Mouse (Mus musculus) right cerebral cortex, adult 18-20 months (tissue): ENCODE results near the gene Sned1.

ENCODE experiments used
- DNase-seq: peaks from one replicate; pipeline ENCODE4 v3.0.0; 2022; ENCODE audit warnings: mixed read lengths

Sned1 gene

DNA sequence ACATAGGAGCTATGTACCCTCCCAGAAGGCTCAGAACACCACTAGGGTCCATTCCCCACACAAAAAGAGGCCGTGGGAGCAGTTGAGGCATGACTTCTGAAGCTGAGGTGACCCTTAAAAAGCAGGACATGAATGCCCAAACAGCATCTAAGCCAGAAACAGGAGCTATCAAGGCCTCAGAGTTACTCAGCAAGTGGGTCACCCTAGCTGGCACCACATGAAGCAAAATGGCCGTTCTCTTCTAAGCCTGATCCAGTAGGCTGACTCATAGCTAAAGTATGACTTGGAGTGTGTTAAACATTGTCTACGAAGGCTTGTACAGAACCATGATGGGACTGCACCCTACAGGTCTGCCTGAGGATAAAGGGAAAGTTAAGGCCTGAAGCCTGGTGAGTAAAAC lies 90.8 kb downstream of the Sned1 start:
- DNase-seq = no peak

DNA sequence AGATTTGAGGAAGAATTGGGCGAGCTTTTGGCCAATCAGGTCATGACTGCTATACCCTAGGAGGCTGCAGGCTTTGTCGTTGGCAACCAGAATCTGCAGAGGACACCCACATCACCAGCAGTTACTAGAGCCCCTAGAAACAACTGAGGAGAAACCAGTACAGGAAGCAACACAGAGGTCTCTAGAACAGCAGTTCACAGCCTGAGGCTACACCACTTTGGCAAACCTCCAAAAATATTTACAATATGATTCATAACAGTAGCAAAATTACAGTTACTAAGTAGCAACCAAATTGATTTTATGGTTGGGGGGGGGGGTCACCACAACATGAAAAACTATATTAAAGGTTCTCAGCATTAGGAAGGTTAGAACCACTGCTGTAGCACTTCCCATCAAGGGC lies 99.0 kb downstream of the Sned1 start:
- DNase-seq = no peak

DNA sequence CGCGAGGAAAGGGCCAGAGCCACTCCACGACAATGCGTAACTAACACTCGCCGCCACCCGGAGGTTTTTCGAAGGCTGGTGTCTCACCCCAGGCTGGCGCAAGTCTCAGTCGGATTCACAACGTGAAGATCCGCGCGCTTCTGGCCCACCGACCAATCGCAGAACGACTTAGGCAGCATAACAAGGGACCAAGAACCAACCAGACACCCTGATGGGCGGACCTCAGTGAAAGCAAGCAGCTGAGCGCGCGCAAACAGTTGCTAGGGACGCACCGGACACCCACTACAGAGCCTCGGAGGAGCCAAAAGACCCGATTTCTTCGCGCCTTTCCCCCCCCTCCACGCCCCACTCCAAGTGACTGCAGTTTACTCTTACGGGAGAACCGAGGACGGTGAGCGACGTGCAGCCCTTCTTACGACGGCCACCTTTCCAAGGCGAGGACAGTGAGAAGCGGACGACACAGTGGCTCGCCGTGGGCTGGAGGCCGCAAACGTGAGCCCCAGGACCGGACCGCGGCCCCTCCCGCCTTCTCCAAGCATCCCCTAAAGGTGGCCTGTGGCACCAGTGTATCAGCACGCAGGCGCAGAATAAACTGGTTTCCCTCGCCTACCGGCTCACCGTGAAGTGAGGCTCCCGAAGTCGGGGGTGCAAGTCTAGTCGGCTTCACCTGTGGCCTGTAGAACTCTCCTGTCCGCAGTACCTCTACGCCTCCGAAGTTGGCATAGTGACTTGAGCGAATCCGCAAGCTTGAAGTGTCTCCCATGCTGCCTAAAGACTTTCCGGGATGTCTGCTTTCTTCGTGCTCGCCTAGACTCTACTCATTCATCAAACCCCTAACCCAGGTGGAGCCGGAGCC lies 107.2 kb downstream of the Sned1 start, which contains the start of the genes Ppp1r7 and Pask:
Gene Ppp1r7 (plus strand): TSS at position 207 of the 856 bp plus-strand sequence.
Gene Pask (minus strand): TSS at position 835 of the 856 bp plus-strand sequence.
- DNase-seq = peak; percentile 97

DNA sequence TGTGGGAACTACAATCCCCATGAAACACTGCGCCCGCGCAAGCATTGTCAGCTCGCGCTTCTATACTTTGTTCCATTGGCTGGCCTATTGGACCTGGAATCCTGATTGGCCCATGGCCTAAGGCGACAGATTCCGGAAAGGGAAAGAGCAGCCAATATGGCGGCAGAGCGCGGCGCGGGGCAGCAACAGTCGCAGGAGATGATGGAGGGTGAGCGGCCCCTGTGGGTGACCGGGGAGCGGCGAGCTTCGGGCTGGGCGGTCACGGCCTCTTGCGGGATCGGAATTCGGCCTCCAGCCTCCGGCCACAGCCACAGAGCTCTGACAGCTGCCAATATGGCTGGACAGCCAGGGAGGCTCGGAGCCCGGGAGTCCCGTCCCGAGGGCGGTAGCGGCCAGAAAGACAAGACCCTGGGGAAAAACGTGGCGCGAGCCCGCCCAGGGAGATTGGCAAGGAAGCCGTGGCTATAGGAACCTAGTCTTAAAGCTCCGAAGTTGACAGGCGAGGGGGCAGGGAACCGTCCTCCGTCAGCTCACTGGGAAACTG lies 107.9 kb downstream of the Sned1 start:
- peak; percentile 97 for DNase-seq

DNA sequence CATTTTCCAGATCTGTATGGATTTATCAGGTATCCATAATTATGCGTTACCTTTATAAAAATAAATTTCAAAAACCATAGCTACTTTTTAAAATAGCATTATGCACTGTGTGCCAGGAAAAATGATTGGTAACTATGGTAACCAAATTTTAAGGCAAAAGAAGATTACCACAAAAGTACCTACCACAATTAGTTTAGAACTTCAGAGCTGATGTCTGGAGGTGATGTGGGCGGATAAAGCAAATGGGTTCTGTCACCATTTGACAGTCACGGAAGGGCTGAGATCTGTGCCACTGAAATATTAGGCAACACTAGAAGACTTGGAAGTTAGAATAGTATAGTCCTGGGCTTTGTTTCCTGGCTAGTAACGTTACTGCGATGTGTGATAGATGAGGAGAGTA lies 111.5 kb downstream of the Sned1 start:
- DNase-seq = no peak

DNA sequence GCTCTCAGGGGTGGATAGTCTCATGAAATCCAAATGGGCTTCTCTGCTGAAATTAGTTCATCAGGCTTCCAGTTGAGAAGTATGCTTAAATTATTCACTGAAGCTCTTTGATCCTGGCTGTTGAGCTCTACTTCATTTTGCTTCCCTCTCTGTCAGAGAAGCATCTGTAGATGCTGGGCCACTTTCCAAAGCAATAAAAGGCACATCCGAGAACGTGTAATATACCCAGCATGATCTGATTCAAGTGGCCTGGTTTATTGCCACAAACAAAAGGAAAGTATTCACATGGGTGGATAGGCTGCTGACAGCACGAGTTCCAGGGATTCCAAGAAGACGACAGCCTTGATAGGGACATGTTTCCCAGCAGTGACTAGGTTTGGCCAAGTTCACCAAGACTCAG lies 114.1 kb downstream of the Sned1 start:
- DNase-seq = no peak
